Comparison of ENCODE assay signal across 14 mouse cellular contexts in the genomic region with DNA sequence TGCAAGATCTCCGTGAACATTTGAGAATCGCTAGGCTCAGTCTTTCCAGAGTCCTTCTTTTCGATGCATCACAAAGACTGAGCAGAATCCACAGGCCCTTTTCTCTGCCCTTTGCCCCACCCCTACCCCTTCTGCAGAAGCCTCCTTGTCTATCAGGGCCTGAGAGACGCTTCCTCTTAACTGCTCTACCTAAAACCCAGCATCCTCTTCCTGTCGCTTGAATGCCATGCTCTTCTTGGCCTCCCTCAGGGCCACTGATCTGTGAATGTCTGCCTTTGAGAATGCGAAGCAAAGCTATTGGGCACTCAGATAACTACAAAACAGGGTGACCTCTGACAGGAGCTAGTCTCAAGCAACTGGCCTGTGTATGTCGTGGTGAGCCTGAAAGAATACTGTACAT.
DNase-seq lines count a peak whose midpoint lies in the region; ATAC-seq and TF ChIP-seq lines count a peak whose summit lies in the region.
"Had no signal": no experiment of that assay in that cellular context is flagged by ENCODE, and none has a peak within 500 bp of the region (broad histone marks: within the 10 kb centered on the region; RNA-seq: fewer than 3 reads in every experiment).

No protein-coding gene starts in this region.

- H3K79me2 ChIP-seq in liver, adult 2 months (ENCODE audit: control insufficient read depth, insufficient read depth, low read length), result no peaks in the 10 kb centered on the region

- peak overlapping the region; percentile 13; the same call in 1 of the 2 replicates for H3K27ac ChIP-seq in liver, adult 2 months (replicated peaks; ENCODE audit: insufficient read depth, low read depth, low read length)
- no peak overlapping the region; the same call in 1 of the 2 replicates for H3K27ac ChIP-seq in liver, embryonic 12.5 days
- no peak overlapping the region for H3K27ac ChIP-seq in layer of hippocampus, adult 2 months
- H3K27ac ChIP-seq: limb, embryonic 12.5 days had no signal

- TF ChIP-seq POLR2A in liver, adult 2 months (IDR thresholded peaks at IDR 0.05; ENCODE audit: extremely low read depth, insufficient read depth, low read length), result no peak

- TF ChIP-seq CTCF in liver, adult 2 months (IDR thresholded peaks at IDR 0.05; ENCODE audit: low read depth, low read length), result no peak
- no peak for TF ChIP-seq CTCF in layer of hippocampus, adult 2 months (conservative IDR thresholded peaks at IDR 0.05)

- no peaks in the 10 kb centered on the region for H3K36me3 ChIP-seq in liver, adult 2 months (ENCODE audit: control insufficient read depth, insufficient read depth, low read length)
- no peaks in the 10 kb centered on the region for H3K36me3 ChIP-seq in liver, embryonic 12.5 days
- no peaks in the 10 kb centered on the region for H3K36me3 ChIP-seq in megakaryocyte, embryonic 14.5 days (replicated peaks; ENCODE audit: low read length)
- H3K36me3 ChIP-seq: limb, embryonic 12.5 days had no signal

- no peak overlapping the region for H3K4me3 ChIP-seq in liver, adult 2 months (ENCODE audit: insufficient read depth, low read depth, low read length)
- no peak overlapping the region for H3K4me3 ChIP-seq in liver, embryonic 12.5 days
- H3K4me3 ChIP-seq in megakaryocyte, embryonic 14.5 days (replicated peaks), result peak overlapping the region; percentile 40
- H3K4me3 ChIP-seq in layer of hippocampus, adult 2 months, result no peak overlapping the region
- H3K4me3 ChIP-seq: erythroblast, embryonic 14.5 days; limb, embryonic 12.5 days had no signal

- no peak for ATAC-seq in liver, embryonic 12.5 days

- DNase-seq in liver, adult 2 months (ENCODE audit: extremely low read depth, low read depth, low spot score), result no peak
- peak; percentile 66 for DNase-seq in T-cell, adult 2 months (ENCODE audit: low spot score)
- DNase-seq in thymus, adult 18-20 months, result peak; percentile 22 to 52
- DNase-seq in layer of hippocampus, adult 2 months (ENCODE audit: low spot score in 2 of 2), result no peak
- no peak for DNase-seq in left cerebral cortex, adult 18-20 months (ENCODE audit: low spot score in 2 of 2)
- DNase-seq in cerebellum, postnatal 10 days, result no peak
- DNase-seq: adrenal gland, adult 2 months; cerebellum, postnatal 25 days; right cerebral cortex, postnatal 25 days had no signal

- H3K9me3 ChIP-seq in liver, embryonic 12.5 days (replicated peaks), result no peaks in the 10 kb centered on the region
- H3K9me3 ChIP-seq in megakaryocyte, embryonic 14.5 days, result 0 out of 2 replicates have a peak, but pooled peaks cover 3% of the 10 kb centered on the region
- H3K9me3 ChIP-seq: limb, embryonic 12.5 days had no signal

- H3K9ac ChIP-seq in liver, adult 2 months (ENCODE audit: low read depth, low read length), result no peak overlapping the region
- H3K9ac ChIP-seq in liver, embryonic 12.5 days, result no peak overlapping the region
- H3K9ac ChIP-seq: limb, embryonic 12.5 days had no signal

- no peaks in the 10 kb centered on the region for H3K4me1 ChIP-seq in liver, adult 2 months (ENCODE audit: control insufficient read depth, insufficient read depth, low read length)
- no peaks in the 10 kb centered on the region for H3K4me1 ChIP-seq in liver, embryonic 12.5 days
- H3K4me1 ChIP-seq in megakaryocyte, embryonic 14.5 days, result peaks cover 40% of the 10 kb centered on the region

- WGBS in liver, adult 2 months, result 81% methylated on average over 7 of the region's 7 CpGs
- 38% methylated on average over 7 of the region's 7 CpGs for WGBS in liver, embryonic 12.5 days (ENCODE audit: insufficient replicate concordance)

- H3K27me3 ChIP-seq in liver, adult 2 months (ENCODE audit: control insufficient read depth, insufficient read depth, low read length), result no peaks in the 10 kb centered on the region
- no peaks in the 10 kb centered on the region for H3K27me3 ChIP-seq in liver, embryonic 12.5 days (replicated peaks)
- no peaks in the 10 kb centered on the region for H3K27me3 ChIP-seq in megakaryocyte, embryonic 14.5 days (replicated peaks)
- H3K27me3 ChIP-seq: limb, embryonic 12.5 days had no signal

- H3K4me2 ChIP-seq in liver, embryonic 12.5 days, result no peak overlapping the region
- H3K4me2 ChIP-seq: heart, embryonic 11.5 days; limb, embryonic 12.5 days had no signal

Comparison
In these comparisons a context has a peak if more than half of its experiments do, and no peak if none do; other contexts are left out.
1. DNase-seq: peak in T-cell, adult 2 months (single experiment) and thymus, adult 18-20 months (2 of 2); none in liver, adult 2 months (single experiment), layer of hippocampus, adult 2 months (0 of 2), left cerebral cortex, adult 18-20 months (0 of 2) and cerebellum, postnatal 10 days (0 of 2).